Mouse (Mus musculus): ENCODE data around the gene Slc41a2.
"Not testable (repeated sequence)": the region's sequence is repeated elsewhere in the genome, so short reads cannot be mapped to it uniquely, and the experiment has no call there.

The Slc41a2 gene

DNA sequence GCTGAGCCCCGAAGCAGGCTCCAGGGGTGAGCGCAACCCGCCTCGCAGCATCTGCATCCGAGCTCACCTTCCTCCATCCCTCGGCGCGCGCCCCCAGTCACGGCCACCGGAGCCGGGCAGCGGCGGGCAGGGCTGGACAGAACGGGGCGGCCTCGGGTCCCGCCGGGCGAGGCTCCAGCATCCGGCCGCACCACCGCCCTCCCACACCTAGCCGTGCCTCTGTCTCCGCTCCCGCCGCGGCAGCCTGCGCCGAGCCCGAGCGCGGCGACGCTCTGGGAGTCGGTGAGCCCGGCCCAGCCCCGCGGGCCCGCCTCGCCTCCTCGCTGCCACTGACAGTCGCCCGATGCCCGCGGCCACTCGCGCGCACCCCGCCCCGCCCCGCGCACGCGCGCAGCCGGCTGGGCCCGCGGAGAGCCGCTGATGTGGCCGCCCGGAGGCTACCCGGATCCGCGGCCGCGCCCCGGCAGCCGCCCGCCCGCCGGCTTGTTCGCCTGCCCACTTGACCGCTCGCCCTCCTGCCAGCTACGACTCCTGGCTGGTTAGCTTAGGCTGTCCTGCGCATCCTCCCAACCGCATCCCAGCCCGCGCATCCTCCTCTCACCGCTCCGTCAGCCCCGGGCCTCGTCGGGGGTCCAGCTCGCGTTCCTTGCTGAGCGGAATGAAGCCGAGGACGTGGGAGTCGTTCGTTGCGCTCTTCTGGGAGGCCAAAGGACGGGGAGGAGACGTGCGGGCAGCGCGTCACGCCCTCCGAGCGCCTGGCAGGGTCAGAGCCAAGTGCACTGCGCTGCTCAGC, at the start of gene Slc41a2:
Gene Slc41a2 (minus strand): TSS at position 724 of the 793 bp plus-strand sequence.
- DNase-seq: peak; percentile 61

DNA sequence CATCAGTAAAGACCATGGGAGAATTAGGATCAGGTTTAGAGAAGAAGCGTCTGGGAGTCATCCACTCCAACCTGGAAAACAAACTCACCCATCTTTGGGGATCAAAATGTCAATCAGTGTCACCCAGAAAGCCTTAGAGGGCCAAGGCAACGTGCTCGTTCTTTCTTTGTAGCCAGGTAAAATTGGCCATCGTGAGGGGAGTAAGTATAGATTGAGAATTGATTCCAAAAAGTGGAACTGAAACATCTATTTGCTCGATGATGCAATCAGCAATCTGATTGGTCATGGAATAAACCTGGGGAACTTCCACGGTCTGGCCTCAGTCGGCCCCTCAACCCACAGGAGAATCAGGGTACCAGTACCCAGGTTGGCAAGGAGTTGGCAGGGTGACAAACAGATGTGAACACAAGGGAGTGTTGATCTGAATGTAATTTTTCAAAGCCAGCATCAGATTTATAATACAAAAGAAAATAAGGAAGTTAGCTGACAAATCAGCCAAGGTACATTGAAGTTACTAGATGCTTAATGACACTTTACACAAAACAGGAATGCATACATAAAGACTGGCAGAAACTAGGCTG, 47.7 kb upstream of the Slc41a2 start:
- no peak for DNase-seq

- DNase-seq: no peak
Observed at GRCm38 (mm10) chr10:83384456-83385215, 47.0 kb upstream of the Slc41a2 start.

DNA sequence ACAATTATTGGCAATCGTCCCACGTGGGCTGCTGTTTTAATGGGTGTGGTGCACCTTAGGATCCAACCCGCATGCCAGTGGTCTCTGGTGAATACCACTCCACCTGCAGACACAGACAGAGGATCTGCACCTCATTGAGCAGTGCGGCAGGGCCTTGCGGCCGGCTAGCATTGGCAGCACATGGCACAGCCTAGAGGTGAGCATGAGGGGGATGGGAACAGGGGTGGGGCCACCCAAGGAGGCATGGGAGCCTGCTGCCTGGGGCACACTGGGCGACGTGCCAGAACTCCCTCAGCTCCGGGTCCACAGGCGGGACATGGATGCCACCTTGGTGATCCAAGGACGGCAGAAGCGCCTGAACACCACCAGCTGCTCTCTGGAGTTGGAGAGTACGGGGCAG, 46.2 kb upstream of the Slc41a2 start:
- DNase-seq: no peak

GRCm38 (mm10) chr10:83382988-83383387, 45.3 kb upstream of the Slc41a2 start:
- DNase-seq: no peak

GRCm38 (mm10) chr10:83382528-83382927, 44.8 kb upstream of the Slc41a2 start:
- no peak for DNase-seq

GRCm38 (mm10) chr10:83380501-83380900, 42.8 kb upstream of the Slc41a2 start:
- no peak for DNase-seq

DNA sequence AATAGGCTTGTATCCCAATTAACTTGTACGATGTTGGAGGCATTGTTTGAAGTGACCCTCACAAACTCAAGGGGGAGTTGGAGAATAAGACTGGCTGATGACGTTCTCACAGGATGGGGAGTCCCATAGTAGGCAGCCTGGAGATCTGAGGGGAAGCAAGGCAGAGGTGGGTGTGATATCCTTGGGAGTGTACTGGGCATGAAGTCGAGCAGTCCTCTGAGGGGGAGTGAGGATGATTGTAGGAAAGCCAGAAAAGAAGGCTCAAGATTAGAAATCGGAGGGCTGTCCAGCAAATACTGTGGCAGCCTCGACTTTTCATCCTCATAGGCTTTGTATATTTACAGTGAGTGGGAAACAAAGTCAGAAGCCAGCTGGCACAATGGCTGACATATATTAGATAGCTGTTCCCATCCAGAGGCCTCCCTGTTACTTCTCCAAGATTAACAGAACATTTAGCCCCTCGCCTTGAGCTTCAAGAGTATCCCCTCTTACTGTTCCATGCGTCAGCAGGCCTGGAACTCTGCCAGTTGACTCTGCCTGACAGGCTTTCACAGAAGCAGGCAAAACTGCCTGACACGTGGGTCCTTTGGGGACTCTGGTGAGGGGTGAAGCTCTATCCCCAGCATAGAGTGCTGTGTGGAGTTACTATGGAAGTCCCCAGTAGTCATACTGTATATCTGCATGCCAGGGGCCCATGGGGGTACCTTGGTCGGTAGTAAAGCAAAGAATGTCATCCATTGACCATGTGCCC, 40.6 kb upstream of the Slc41a2 start:
- peak; percentile 28 for DNase-seq

DNA sequence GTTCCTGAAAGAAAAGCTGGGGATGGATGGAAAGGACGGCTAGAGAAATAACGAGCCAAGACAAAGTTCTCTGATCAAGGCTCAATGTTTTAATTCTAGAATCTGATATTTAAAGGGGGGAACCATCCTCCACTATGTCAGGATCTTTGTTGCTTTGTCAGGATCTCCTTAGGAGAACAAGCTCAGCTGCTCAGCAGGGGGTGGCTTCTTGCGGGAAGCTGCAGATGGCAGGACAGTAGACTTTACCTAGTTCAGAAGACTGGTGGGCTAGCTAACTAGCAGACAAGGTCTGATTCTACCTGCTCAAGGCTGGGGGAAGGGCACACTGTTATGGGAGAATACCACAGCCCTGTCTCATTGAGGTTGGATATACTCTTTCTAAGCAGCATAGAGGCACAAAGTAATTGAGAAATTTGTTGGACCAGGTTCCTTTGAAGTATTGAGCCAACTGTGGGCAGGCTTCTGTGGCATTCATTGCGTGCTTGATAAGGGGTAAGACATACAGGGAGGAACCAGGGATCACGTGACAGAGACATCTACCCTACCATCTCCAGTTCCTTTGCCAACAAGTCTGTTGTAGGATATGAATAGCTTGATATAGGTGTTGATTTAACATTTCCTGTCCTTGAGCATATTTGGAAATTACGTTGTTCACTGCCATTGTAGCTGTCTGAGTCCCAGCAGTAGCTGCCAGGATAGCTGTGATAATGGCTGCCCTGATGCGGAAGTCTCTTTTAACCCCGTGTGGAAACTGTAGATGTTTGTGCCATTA, 39.4 kb upstream of the Slc41a2 start:
- no peak for DNase-seq

GRCm38 (mm10) chr10:83375458-83375857, 37.8 kb upstream of the Slc41a2 start:
- DNase-seq: not testable (repeated sequence)

DNA sequence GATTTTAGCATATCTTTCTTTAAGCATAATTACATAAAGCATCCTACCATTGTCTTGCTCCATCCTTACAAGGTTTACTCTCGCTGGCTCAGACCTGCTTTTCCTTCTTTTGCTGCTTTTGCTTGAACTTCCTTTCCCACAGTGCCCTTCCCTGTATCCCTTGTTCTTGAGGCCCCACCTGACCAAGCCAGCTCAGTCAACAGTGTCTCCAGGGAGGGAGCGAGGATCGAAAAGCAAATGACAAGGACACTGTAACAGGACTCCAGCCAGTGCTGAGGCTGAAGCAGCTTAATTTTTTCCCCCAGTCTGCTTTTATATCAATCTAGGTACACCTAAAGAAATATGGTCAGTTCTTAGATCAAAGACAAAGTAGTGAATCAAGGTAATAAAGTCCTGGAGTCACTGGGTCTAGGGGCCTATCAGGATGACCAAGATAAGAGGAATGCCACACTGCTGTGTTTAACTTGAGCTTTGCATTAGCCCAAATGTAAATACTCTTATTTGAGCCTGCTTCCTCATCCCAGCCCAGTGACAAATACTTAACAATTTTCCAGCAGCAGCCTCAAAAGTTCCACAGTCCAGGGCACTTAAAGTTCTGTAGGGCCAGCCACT, 36.5 kb upstream of the Slc41a2 start:
- no peak for DNase-seq

- DNase-seq: no peak
Observed at GRCm38 (mm10) chr10:83368918-83369317, 31.2 kb upstream of the Slc41a2 start.

GRCm38 (mm10) chr10:83363451-83363850, 25.8 kb upstream of the Slc41a2 start:
- no peak for DNase-seq

- DNase-seq: no peak
Observed at GRCm38 (mm10) chr10:83361643-83362382, 24.1 kb upstream of the Slc41a2 start.

DNA sequence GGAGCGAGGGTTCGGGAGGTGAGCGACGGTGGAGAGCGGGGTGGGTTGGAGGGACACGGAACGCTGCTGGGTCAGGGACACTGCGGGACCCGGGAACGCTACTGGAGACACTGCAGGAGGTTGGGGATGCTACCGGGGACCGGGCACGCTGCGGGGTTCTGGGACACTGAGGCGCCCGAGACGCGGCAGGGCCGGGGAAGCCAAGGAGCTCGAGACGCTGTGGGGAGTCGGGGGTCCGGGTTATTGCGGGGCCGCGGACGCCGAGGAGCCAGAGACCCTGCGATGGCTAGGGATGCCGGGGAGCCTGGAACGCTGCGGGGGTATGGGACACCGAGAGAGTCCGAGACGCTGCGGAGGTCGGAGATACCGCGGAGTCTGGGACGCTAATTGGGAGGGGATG, 22.7 kb upstream of the Slc41a2 start:
- no peak for DNase-seq

- peak; percentile 97 for DNase-seq
Observed at GRCm38 (mm10) chr10:83359956-83360355, 22.3 kb upstream of the Slc41a2 start, which contains the start of gene D10Wsu102e. Gene D10Wsu102e, plus strand, starts transcription at chr10:83360221.

GRCm38 (mm10) chr10:83359451-83359850, 21.8 kb upstream of the Slc41a2 start:
- DNase-seq: no peak

DNA sequence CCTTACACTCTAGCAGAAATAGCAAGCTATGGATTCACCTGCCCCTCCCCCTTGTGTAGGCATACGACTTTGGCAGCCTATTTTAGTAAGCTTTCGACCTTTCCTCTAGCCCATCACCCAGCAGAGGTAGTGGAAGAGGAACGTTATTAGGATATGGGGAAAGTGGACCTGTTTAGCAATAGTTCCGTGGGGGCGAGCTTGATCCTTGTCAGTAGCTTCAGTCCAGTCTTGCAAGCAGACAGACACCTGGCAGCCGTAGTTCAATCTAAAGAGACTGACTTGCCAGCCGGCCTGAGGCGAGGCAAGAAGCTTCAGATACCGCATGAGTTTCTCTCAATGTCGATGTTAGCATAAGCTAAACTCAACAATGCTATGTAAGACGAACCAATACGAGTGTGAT, 18.7 kb upstream of the Slc41a2 start:
- no peak for DNase-seq

DNA sequence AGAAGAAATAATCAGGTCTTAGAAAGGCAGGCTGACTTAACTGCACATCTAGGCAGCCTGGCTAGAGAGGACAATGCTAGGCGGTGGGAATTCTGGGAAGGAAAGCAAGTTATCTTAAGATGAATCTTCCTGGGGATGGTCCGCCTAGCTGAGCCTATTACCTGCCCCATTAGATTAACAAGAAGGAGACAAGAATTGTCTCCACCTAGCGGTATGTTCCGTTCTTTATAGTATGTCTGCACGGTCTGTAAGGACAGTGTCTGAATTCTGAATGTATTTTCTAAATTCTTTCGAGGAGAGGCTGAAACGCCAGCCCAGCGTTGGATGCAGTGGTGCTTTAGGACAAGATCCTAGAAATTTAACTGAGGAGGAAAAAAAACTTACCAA, 16.6 kb upstream of the Slc41a2 start:
- DNase-seq: peak; percentile 19

DNA sequence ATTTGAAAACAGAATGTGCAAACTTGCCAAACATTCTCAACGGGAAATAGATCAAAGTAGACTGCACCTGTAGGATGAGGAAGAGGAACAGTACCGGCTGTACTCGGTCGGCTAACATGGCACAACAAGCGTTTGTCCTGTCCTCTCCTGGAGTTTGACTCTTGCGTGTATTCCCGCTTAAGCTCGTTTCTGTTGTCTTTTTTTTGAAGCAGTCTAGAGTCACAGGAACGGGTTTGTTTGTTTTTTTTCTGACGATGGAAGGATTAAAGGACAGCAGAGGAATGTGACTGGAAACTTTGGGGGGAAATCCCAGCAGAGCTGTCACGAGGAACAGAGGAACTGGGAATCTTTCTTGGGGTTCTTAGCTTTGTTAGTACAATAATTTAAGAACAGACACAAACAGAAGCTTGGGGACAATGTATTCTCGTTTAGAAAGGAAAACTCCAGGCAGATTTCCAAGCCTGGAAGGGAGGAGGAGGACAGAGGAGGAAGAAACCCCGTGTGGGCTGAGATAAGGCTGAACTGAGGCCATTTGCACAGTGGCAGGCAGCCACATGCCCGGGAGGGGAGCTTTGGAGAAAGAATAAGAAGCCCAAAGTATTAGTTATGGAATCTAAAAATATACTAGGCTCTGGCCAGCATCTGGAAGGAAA, 16.1 kb upstream of the Slc41a2 start:
- DNase-seq: peak; percentile 56
